Mouse (Mus musculus) heart, embryonic 12.5 days (tissue): ENCODE measurements at regions not wholly inside any gene's neighbourhood (a gene's known extent, or its start where the extent isn't known, plus 50 kb on each side); places are given as distances from the start of the nearest gene placed in this dataset.

Source experiments
- ATAC-seq: fragments of 200-750 bp; cut with Nextera tagmentation; 2 replicates; pipeline ENCODE4 v1.8.0; 2017; ENCODE audit warnings: moderate TSS enrichment, moderate library complexity; ENCODE audit not compliant: insufficient number of reproducible peaks, low FRiP score
- H3K27ac ChIP-seq: fragments of 300-500 bp; sonication (generic); 2 replicates; pipeline ENCODE4 v1.5.1; 2016; ENCODE audit warnings: mild to moderate bottlenecking, moderate library complexity; ENCODE audit not compliant: poor library complexity, severe bottlenecking
- H3K27me3 ChIP-seq: fragments of 300-500 bp; sonication (generic); replicated peaks from 2 replicates; pipeline ENCODE4 v1.6.1; 2016; ENCODE audit warnings: mild to moderate bottlenecking, moderate library complexity
- H3K36me3 ChIP-seq: fragments of 300-500 bp; sonication (generic); 2 replicates; pipeline ENCODE4 v1.6.1; 2016; ENCODE audit warnings: mild to moderate bottlenecking, moderate library complexity
- H3K4me1 ChIP-seq: fragments of 300-500 bp; sonication (generic); replicated peaks from 2 replicates; pipeline ENCODE4 v1.6.1; 2016; ENCODE audit warnings: mild to moderate bottlenecking
- H3K4me2 ChIP-seq: fragments of 300-500 bp; sonication (generic); 2 replicates; pipeline ENCODE4 v1.6.1; 2016; ENCODE audit warnings: mild to moderate bottlenecking, moderate library complexity
- H3K4me3 ChIP-seq: fragments of 300-500 bp; sonication (generic); 2 replicates; pipeline ENCODE4 v1.5.1; 2016; ENCODE audit warnings: mild to moderate bottlenecking
- H3K9ac ChIP-seq: fragments of 300-500 bp; sonication (generic); 2 replicates; pipeline ENCODE4 v1.6.1; 2016; ENCODE audit warnings: mild to moderate bottlenecking, moderate library complexity
- H3K9me3 ChIP-seq: fragments of 300-500 bp; sonication (generic); replicated peaks from 2 replicates; pipeline ENCODE4 v1.6.1; 2016; ENCODE audit warnings: mild to moderate bottlenecking, moderate library complexity
- WGBS: fragments of 180-500 bp; shearing (Covaris S2); methylation state at CpG from one replicate; pipeline ENCODE4 v1.1.7; 2016; 5-methylcytosine and 5-hydroxymethylcytosine counted together

DNA sequence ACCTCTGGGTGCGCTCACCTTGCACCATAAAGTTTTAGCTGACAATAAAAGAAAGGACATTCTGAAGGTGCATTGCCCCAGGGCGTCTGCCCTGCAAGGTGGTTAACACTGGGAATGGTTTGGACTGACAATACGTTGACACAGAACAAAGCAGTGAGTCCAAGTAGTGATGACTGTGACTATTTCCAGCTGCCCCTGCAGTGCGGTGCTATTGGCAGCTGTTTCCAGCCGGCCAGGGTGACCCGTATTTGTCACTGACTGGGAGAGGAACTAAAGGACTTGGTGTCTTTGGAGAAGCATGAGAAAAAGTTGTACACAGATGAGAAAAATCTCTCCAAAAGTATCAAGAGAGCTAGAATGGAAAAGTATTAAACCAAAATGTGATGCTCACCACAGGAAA is 52.0 kb upstream of the Vtcn1 start:
- 51% methylated on average over 6 of the region's 6 CpGs for WGBS
- H3K9ac ChIP-seq, result no peak overlapping the region
- H3K36me3 ChIP-seq, result no peaks in the 10 kb centered on the region
- no peak overlapping the region for H3K4me2 ChIP-seq
- no peak for ATAC-seq
- H3K4me3 ChIP-seq, result no peak overlapping the region
- H3K27me3 ChIP-seq, result peaks cover 4% of the 10 kb centered on the region; the same call in 1 of the 2 replicates
- H3K27ac ChIP-seq, result no peak overlapping the region
- no peaks in the 10 kb centered on the region for H3K9me3 ChIP-seq
- H3K4me1 ChIP-seq, result peaks cover 8% of the 10 kb centered on the region; the same call in 1 of the 2 replicates

DNA sequence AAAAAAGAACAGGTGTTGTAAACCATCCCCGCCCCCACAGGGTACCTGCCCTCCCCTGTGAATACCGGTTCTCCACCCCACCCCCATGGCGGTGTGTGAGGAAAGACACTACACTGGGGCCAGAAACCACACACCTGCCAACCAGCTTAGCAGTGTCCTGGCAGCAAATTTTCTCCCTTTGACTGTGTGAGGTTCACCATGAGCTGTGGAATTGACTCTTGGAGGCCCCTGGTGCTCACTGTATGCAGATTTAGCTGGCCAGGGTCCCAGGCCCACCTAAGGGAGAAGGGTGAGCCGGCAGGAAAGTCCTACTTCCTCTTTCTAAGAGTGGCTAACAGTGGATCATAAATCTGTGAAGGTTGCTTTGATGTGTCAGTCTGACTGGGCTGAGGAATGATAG is 53.9 kb upstream of the Vtcn1 start:
- Histone ChIP-seq H3K4me2 (no peak overlapping the region), H3K27ac (no peak overlapping the region), H3K9ac (no peak overlapping the region), H3K9me3 (no peaks in the 10 kb centered on the region), H3K4me1 (peaks cover 11% of the 10 kb centered on the region; the same call in 1 of the 2 replicates), H3K36me3 (no peaks in the 10 kb centered on the region), H3K27me3 (no peaks in the 10 kb centered on the region), H3K4me3 (no peak overlapping the region)
- no peak for ATAC-seq
- 57% methylated on average over 4 of the region's 4 CpGs for WGBS

DNA sequence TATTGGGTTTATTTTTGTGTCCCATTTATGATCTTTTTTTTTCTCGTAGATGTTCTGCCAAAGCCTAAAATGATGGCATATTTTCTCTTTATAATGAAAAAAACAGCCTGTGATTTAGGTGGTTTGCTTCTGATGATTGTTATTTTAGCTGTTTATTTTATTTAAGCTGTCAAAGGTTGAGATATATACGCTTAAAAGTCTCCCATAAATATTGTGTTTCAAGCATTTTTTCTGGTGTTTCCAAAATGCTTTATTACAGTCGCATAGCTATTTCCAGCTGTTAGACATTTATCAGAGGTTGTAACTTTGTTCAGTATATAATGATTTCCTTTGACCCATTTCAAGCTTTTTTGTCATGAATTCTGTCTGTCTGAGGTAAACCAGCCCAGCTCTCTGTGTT is 54.4 kb upstream of the Vtcn1 start:
- Histone ChIP-seq H3K36me3 (no peaks in the 10 kb centered on the region), H3K27me3 (no peaks in the 10 kb centered on the region), H3K4me2 (no peak overlapping the region), H3K4me3 (no peak overlapping the region), H3K9ac (no peak overlapping the region), H3K9me3 (no peaks in the 10 kb centered on the region), H3K27ac (no peak overlapping the region), H3K4me1 (peaks cover 11% of the 10 kb centered on the region; the same call in 1 of the 2 replicates)
- 67% methylated on average over 3 of the region's 3 CpGs for WGBS
- ATAC-seq, result no peak

DNA sequence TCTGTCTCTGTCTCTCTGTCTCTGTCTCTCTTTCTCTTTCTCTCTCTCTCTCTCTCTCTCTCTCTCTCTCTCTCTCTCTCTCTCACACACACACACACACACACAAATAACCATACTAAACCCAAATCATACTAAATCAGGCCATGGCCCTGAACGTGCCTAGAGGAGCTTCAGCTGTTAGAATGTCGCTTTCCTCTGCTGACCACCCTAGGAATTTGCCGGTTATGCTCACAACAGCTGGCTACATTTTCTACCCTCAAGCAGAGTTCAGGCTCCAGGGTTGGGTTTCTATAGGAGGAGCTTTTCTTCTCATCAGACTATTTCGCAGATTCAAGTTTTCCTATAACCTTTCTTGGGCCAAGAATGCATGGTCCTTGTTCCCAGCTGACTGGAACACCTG is 56.1 kb upstream of the Vtcn1 start:
- WGBS, result 82% methylated on average over 4 of the region's 4 CpGs
- no peak overlapping the region for H3K4me3 ChIP-seq
- ATAC-seq, result no peak

DNA sequence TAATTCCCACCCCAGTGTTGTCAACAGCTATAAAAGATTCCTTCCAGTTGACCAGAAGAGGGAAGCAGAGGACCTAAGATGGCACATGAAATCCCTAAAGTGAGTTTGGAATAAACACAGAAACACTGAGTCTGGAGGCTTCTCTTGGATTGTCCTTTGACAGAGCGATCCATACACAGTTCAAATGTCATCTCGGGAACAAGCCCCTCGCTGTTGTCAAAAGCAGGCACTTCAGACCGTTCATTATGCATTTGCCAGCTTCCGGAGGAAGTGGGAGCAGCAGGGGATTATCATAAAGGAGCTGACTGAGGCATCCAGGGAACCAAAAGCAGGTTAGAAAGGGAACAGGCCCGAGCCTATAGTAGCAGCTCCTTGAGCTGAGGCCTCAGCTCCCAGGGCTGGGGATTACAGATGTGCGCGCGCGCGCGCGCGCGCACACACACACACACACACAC is 57.1 kb upstream of the Vtcn1 start:
- Histone ChIP-seq H3K4me3 (peak overlapping the region; percentile 6; the same call in 1 of the 2 replicates), H3K9me3 (no peaks in the 10 kb centered on the region), H3K27ac (peak overlapping the region; percentile 47; the same call in 1 of the 2 replicates), H3K9ac (peak overlapping the region; percentile 7; the same call in 1 of the 2 replicates), H3K27me3 (no peaks in the 10 kb centered on the region), H3K36me3 (no peaks in the 10 kb centered on the region), H3K4me1 (peaks cover 11% of the 10 kb centered on the region; the same call in 1 of the 2 replicates), H3K4me2 (peak overlapping the region; percentile 49)
- no peak for ATAC-seq
- WGBS, result 49% methylated on average over 15 of the region's 15 CpGs

More for the DNA sequence above, 56.1 kb upstream of the Vtcn1 start:
- Histone ChIP-seq H3K27ac (no peak overlapping the region), H3K36me3 (no peaks in the 10 kb centered on the region), H3K4me2 (no peak overlapping the region), H3K9me3 (no peaks in the 10 kb centered on the region), H3K4me1 (peaks cover 11% of the 10 kb centered on the region; the same call in 1 of the 2 replicates), H3K27me3 (no peaks in the 10 kb centered on the region), H3K9ac (no peak overlapping the region)

DNA sequence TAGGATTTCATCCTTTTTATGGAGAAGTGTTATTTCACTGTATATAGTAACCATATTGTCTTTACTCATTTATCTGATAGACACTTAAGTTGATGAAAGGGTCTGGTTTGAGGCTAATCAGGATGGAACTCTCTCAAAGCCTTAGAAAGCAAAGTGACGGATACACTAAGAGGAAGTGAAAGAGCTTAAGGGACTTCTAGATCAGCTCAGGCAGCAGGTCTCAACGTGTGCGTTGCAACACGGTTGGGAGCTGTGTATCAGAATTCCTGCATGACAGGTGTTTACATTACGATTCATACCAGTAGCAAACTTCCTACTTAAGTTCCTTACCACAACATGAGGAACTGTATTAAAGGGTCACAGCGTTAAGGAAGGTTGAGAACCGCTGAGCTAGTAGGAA is 59.9 kb upstream of the Vtcn1 start:
- Histone ChIP-seq H3K4me2 (no peak overlapping the region), H3K4me3 (no peak overlapping the region), H3K4me1 (peaks cover 6% of the 10 kb centered on the region; the same call in 1 of the 2 replicates), H3K9ac (no peak overlapping the region), H3K27me3 (no peaks in the 10 kb centered on the region), H3K9me3 (no peaks in the 10 kb centered on the region), H3K27ac (no peak overlapping the region), H3K36me3 (no peaks in the 10 kb centered on the region)
- ATAC-seq, result no peak
- 58% methylated on average over 7 of the region's 7 CpGs for WGBS

DNA sequence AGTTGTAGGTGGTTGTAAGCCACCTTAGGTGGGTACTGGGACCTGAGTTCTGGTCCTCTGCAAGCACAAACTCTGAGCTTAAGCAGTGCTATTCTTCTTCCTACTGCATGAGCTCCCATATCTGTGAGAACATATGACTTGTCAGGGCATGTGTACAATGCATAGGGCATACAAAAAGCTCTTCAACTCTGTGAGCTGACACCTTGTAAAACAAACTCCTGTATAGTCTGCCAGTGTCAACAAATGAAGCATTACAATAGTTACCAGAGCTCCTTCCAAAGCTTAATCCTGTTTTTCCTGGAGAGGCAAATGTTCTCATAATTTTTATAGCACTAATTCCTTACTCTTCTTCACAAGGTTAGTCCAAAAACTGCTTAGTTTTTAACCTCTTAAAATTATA is 62.4 kb upstream of the Vtcn1 start:
- H3K4me3 ChIP-seq, result no peak overlapping the region
- ATAC-seq, result no peak

DNA sequence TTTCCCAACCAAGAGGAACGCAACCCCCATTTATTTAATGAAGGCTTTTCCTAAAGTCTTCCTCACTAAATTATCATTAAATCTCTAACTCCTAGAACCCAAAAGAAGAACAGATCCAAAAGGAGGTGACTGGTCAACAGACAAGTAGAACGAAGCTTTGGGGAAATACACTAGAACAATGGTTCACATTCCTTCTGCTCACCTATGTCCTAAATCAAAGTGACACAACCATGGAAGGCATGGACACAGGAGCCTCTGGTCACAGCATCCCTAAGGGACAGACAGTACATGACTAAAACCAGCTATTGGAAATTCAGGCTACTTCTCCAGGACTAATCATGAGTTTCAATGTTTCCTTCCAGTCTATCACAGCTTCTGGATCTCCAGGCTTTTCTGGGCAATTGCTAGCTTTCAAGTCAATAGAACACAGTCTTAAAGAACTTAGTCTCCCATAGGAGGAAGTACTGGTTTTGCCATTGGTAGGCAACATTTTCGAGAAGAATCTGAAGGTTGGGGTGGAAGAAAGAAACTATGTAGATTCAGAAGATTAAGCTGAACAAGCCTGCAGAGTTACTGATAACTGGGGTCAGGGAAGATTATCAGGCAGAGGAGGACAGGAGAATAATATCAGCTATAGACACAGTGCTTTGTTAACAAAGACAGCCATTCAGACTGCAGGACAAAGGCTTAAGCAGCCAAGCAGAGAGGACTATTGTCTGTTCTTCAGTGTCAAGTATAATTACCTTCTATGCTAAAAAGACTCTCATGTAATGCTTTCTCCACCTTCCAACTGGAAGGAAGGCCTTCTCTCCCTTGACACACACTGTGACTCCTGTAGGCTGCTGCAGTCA is 65.9 kb upstream of the Vtcn1 start:
- Histone ChIP-seq H3K4me3 (no peak overlapping the region), H3K4me1 (no peaks in the 10 kb centered on the region), H3K4me2 (no peak overlapping the region), H3K9me3 (no peaks in the 10 kb centered on the region), H3K9ac (no peak overlapping the region), H3K36me3 (no peaks in the 10 kb centered on the region), H3K27ac (no peak overlapping the region), H3K27me3 (no peaks in the 10 kb centered on the region)
- WGBS, result 71% methylated on average over 3 of the region's 3 CpGs
- no peak for ATAC-seq

More for the DNA sequence above, 62.4 kb upstream of the Vtcn1 start:
- Histone ChIP-seq H3K9ac (no peak overlapping the region), H3K27ac (no peak overlapping the region), H3K4me2 (no peak overlapping the region), H3K9me3 (no peaks in the 10 kb centered on the region), H3K27me3 (no peaks in the 10 kb centered on the region), H3K4me1 (no peaks in the 10 kb centered on the region), H3K36me3 (no peaks in the 10 kb centered on the region)

DNA sequence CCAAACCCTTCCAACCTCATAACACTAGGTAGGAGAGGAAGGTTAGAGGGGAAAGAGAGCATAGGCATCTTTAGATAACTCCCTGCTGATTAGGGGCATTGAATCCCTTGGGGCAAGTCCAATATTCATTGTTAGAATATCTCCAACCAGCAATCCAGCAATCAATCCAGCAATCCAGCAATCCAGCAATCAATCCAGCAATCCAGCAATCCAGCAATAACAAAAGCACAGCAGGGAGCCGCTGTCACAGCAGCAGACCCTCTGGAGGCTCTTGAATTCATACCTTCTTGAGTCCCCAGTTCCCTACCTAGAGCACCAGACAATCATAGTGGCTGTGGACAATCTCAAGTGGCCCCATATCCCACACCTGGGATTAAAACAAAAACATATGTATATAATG is 69.4 kb upstream of the Man1a2 start:
- H3K4me3 ChIP-seq, result no peak overlapping the region
- no peak for ATAC-seq
- no peaks in the 10 kb centered on the region for H3K27me3 ChIP-seq
- H3K4me2 ChIP-seq, result no peak overlapping the region
- no peak overlapping the region for H3K9ac ChIP-seq
- H3K36me3 ChIP-seq, result no peaks in the 10 kb centered on the region
- no peak overlapping the region for H3K27ac ChIP-seq
- no peaks in the 10 kb centered on the region for H3K4me1 ChIP-seq
- 88% methylated on average over 1 of the region's 1 CpGs for WGBS
- no peaks in the 10 kb centered on the region for H3K9me3 ChIP-seq

DNA sequence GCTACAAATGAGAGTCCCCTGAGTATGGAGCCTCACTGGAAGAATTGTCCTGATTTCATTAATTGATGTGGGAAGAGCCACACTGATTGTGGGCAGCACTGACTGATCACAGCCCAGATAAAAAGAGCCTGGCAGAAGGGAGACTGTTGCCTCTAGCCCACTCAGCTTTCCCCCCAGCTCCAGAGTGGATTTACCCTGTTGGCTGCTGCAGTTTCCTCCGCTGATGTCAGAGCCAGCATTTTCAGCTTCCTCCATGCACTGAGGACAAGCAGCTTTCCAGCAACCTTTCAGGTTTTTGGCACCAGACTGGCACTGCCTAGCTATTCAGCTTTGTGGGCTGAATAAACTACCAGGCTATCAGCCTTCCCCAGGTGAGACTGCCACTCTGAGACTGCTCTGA is 65.9 kb upstream of the Man1a2 start:
- Histone ChIP-seq H3K4me2 (no peak overlapping the region), H3K4me3 (no peak overlapping the region)
- WGBS, result 71% methylated on average over 1 of the region's 1 CpGs

DNA sequence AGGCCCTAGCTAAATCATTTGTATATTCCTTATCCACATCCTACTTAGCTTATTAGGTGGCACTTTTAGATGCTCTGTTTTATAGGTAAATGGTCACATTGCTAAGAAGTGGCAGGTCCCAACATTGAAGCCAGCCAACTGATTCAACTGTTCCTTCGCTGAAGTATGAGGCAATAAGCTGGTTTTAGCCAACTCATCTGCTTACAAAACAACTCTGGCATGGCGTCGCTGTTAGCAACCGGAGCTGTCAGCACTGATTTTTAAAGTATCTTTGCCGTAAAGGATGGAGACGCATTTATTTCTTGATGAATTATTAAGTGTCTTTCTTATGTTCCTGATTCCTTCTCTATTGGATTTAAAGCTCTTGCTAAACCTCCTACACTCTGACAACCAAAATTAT is 63.4 kb upstream of the Man1a2 start:
- Histone ChIP-seq H3K27ac (no peak overlapping the region), H3K27me3 (no peaks in the 10 kb centered on the region), H3K36me3 (no peaks in the 10 kb centered on the region), H3K9me3 (no peaks in the 10 kb centered on the region), H3K9ac (no peak overlapping the region), H3K4me2 (no peak overlapping the region), H3K4me3 (no peak overlapping the region), H3K4me1 (peaks cover 20% of the 10 kb centered on the region)
- ATAC-seq, result no peak
- WGBS, result 73% methylated on average over 6 of the region's 6 CpGs

More for the DNA sequence above, 65.9 kb upstream of the Man1a2 start:
- no peak for ATAC-seq
- no peaks in the 10 kb centered on the region for H3K9me3 ChIP-seq
- no peaks in the 10 kb centered on the region for H3K36me3 ChIP-seq
- no peaks in the 10 kb centered on the region for H3K27me3 ChIP-seq
- no peak overlapping the region for H3K27ac ChIP-seq
- H3K4me1 ChIP-seq, result peaks cover 20% of the 10 kb centered on the region
- no peak overlapping the region for H3K9ac ChIP-seq
